Mouse (Mus musculus) common myeloid progenitor, adult 5-6 weeks (primary cell): Measurements from ENCODE around the gene Dlx1. TPM values are rescaled to one million over a fixed set of nuclear protein-coding genes. Genes with fewer than 3 reads are reported as not detected.

ENCODE experiments used
- ATAC-seq: replicated peaks from 2 replicates; pipeline ENCODE4 v1.8.0; 2016; ENCODE audit warnings: low read depth, mild to moderate bottlenecking, moderate TSS enrichment, inconsistent platforms; ENCODE audit not compliant: poor library complexity, severe bottlenecking
- total RNA-seq: library from RNA; stranded (forward); fragments of 200-1000, 187-1606 nt; gene quantifications from 2 replicates; pipeline ENCODE4 v1.2.3, GENCODE M21; 2017

Dlx1 gene
- total RNA-seq = not detected in 2 replicates

GRCm38 (mm10) chr2:71528014-71528713 is at the start of gene Dlx1:
TSS of gene Dlx1 (plus strand) at chr2:71528113.
- no peak for ATAC-seq

DNA sequence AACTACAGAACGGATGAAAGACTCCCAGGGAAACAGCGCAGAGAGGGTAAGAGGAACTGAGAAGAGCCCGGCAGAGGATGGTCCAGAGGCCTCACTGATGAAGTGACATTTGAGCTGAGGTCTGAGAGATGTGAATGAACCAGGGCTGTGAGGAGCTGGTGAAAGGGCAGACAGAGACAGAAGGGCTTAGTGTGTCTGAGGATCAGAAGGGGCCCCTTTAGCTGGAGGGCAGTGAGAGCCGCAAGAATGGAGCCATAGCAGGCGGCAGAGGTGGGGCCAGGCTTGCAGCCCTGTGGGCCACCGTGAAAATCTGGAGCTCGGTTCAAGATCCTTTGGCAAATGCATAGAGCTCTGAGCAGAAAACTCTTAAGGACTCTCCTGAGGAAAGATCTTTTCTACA is 48.0 kb upstream of the Dlx1 start:
- no peak for ATAC-seq

- ATAC-seq = peak; percentile 83
These were observed 46.1 kb upstream of the Dlx1 start for GRCm38 (mm10) chr2:71481825-71482224.

- no peak for ATAC-seq
These were observed 44.7 kb upstream of the Dlx1 start for GRCm38 (mm10) chr2:71483046-71483716.

- no peak for ATAC-seq
These were observed 44.2 kb upstream of the Dlx1 start for GRCm38 (mm10) chr2:71483717-71484066.

DNA sequence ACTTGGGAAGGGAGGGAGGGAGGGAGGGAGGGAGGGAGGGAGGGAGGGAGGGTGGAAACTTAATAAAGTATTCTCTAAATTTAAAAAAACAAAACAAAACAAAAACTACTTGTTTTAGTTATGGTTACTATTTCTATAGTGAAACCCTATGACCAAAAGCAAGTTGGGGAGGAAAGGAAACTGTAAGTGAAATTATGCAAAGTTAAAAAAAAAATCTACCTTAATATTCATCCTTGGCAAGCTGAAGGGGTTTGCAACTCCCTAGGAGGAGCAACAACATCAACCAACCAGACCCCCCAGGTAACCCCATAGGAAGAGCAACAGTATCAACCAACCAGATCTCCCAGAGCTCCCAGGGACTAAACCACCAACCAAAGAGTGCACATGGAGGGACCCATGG is 36.6 kb upstream of the Dlx1 start:
- no peak for ATAC-seq

DNA sequence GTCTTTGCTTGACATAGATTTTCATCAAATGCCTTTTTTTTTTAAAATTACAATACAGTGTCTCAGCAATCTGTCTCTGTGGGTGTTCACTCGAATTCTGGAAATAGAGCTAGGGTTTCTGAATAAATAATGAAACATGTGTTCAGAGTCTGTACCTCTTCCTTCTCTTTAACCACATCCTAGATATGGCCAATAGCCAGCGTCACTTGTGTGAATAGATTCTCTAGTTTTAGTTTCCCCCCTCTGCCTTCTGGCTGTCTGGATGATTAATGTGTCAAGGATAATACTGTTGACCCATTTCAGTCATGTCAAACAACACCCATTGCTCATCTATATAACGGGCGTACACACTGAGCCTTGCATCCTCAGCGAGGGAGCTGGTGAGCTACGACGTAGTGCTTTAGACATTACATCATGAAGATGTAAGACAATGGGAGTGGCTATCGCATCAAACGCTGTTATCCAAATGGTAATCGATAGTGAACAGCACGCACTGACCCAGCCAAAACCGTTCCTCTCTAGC is 34.7 kb upstream of the Dlx1 start:
- no peak for ATAC-seq

DNA sequence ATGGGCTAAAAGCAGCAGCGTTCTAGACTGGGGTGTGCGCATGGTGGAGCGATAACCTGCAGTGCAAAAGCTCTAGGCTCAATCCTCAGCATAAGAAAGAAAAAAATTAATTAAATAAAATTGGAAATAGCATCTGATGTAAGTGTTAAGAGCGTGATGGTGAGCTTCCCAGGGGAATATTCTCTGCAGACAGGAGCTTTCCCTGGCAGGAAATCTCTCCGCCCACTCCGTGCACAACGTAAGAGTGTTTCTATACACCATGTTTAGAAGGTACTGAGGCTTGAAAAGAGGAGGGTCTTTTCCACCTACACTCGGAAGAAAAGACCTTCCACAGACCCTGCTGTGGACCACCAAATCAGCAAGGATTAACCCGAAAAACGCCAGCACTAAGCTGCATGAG is 33.4 kb upstream of the Dlx1 start:
- ATAC-seq = no peak

- no peak for ATAC-seq
These were observed 32.9 kb upstream of the Dlx1 start for GRCm38 (mm10) chr2:71494971-71495370.

GRCm38 (mm10) chr2:71497175-71497574 is 30.7 kb upstream of the Dlx1 start:
- no peak for ATAC-seq

- peak; percentile 58 for ATAC-seq
These were observed 28.4 kb upstream of the Dlx1 start for GRCm38 (mm10) chr2:71499276-71500230.

DNA sequence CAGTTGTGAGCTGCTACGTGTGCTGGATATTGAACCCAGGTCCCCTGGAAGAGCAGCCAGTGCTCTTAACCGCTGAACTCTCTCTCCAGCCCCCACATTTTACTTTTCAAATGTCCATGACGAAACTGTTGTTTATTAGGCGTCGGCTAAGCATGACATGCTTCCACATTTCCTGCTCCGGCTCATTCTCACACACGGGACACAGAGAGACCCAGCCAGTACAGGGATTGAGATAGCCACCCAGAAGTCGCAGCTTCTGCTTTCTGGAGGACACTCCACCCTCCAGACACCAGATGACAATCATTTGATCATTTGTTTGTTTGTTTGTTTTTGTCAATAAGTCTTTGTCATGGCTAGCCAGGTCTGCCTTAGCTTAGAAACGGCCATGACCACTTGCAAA is 23.1 kb upstream of the Dlx1 start:
- ATAC-seq = no peak

DNA sequence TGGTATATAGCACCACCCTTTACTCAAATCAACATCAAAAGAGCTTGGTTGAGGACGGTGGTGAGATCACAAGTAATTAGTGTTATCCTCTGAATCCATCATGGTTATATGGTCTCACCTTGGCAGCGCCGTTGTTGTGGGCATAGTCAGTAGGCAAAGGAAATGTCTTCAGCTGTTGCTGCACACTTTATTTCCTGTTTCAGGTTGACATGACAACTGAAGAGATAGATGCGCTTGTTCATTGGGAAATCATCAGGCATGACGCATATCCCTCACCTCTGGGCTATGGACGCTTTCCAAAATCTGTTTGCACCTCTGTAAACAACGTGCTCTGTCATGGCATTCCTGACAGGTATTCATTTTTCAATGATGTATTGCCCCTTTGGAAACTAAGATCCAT is 16.7 kb upstream of the Dlx1 start:
- ATAC-seq = no peak

DNA sequence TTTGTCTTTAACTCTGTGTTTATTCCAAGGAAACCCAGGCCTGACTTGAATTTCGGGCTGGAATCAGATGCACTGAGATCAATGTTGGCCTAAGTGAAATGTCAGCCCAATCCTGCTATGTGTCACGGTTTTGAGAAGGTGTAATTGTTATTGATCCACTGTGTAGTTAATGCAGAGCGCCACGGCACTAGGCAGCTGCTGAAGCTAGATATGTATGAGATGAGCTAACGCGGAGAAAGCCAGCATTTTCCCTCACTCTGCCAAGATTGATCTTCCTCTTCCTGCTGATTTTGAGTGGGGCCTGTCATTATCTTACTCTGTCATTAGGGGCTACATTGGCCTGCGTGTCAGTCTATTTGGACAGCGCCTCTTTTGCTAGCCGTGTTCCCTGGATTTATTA is 15.6 kb upstream of the Dlx1 start:
- ATAC-seq = no peak

GRCm38 (mm10) chr2:71516995-71517394 is 10.9 kb upstream of the Dlx1 start:
- no peak for ATAC-seq

DNA sequence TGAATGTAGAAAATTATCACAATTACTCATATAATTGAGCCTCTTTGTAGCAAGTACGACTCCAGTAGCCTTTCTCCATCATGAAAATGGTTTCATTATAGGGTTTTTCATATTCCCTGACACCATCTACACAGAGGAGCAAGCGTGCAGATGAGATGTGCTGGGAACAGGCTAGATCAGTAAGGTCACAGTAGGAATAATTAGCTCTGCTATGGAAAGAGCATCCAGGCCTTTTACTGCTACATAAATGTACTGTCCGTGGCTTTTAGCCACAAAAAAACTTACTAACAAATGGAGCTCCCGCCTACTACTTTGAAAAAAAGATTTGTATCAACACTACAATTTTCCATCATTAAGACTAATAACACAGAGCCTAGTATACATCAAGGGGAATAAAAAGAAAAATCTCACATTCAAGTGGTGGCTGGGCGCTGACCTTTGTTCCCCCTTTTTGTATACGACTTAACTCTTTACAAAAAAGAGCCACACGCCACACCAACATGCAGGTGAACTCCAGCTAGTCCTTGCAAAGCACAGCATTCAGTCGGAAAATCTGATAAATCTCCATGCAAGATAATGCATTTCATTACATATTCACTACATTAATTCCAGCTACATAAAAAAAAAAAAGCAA is 10.3 kb upstream of the Dlx1 start:
- no peak for ATAC-seq

- peak; percentile 29; the same call in 1 of the 2 replicates for ATAC-seq
These were observed 5.0 kb upstream of the Dlx1 start for GRCm38 (mm10) chr2:71522871-71523270.

- ATAC-seq = no peak
These were observed 4.5 kb upstream of the Dlx1 start for GRCm38 (mm10) chr2:71523431-71523830.

DNA sequence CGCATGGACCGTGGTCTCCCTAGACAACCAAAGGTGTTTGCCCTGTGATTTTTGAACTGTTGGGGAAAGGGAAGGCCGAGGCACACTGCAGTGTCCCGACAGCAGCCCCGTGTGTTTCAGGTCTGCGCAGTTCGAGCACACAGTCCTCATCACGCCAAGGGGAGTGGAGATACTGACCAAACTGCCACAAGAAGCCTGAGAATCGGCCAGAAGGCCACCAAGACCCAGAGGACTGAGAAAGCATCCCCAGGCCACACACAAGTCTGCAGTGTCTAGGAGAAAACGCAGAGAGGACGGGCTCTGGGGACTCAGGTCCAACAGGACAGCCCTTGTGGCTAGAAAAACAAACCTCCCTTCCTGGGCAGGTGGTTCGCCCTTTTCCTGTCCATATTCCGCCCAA is 3.1 kb upstream of the Dlx1 start:
- ATAC-seq = no peak
